Mouse (Mus musculus): Measurements from ENCODE around the gene Tmem151b.

DNA sequence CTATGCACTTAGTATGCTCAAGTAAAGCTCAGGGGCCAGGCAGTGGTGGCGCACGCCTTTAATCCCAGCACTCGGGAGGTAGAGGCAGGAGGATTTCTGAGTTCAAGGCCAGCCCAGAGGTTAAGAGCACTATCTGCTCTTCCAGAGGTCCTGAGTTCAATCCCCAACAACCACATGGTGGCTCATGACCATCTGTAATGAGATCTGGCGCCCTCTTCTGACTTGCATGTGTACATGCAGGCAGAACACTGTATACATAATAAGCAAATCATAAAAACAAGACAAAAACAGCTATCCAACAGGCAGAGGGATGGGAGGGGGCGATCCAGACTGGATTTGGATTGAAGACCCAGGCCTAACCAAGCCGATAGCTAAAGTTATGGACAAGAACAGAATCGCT is 29.4 kb upstream of the Tmem151b start:
- TF ChIP-seq CTCF (IDR thresholded peaks at IDR 0.05; ENCODE audit: insufficient read depth, low read depth, low read length): no peak
- no peak for TF ChIP-seq POLR2A (IDR thresholded peaks at IDR 0.05; ENCODE audit: insufficient read depth, low read depth, low read length)
